25 mouse cellular contexts compared by ENCODE assay signal in genomic region chrX:111460166-111460565, GRCm38 (mm10).
DNase-seq lines count a peak whose midpoint lies in the region; ATAC-seq lines count a peak whose summit lies in the region.
"Had no signal": no experiment of that assay in that cellular context is flagged by ENCODE, and none has a peak within 500 bp of the region (broad histone marks: within the 10 kb centered on the region; RNA-seq: fewer than 3 reads in every experiment).

No protein-coding gene starts in this region.

- H3K4me2 ChIP-seq in forebrain, embryonic 16.5 days (ENCODE audit: low read length), result no peak overlapping the region
- 0 out of 2 replicates have a peak overlapping the region, but pooled peaks have one; percentile 14 for H3K4me2 ChIP-seq in midbrain, embryonic 16.5 days (ENCODE audit: low read length)
- H3K4me2 ChIP-seq in midbrain, embryonic 15.5 days, result no peak overlapping the region; the same call in 1 of the 2 replicates
- H3K4me2 ChIP-seq: forebrain, embryonic 15.5 days; heart, embryonic 13.5 days; limb, embryonic 12.5 days; liver, embryonic 12.5 days; lung, embryonic 15.5 days had no signal

- H3K36me3 ChIP-seq in forebrain, embryonic 10.5 days (replicated peaks), result no peaks in the 10 kb centered on the region
- no peaks in the 10 kb centered on the region for H3K36me3 ChIP-seq in forebrain, embryonic 16.5 days (ENCODE audit: control insufficient read depth, insufficient read depth)
- no peaks in the 10 kb centered on the region for H3K36me3 ChIP-seq in midbrain, embryonic 16.5 days (ENCODE audit: control insufficient read depth, insufficient read depth, low read length)
- H3K36me3 ChIP-seq in midbrain, embryonic 15.5 days (replicated peaks), result no peaks in the 10 kb centered on the region
- no peaks in the 10 kb centered on the region for H3K36me3 ChIP-seq in embryonic facial prominence, embryonic 10.5 days (replicated peaks)
- H3K36me3 ChIP-seq: forebrain, embryonic 15.5 days; heart, embryonic 13.5 days; limb, embryonic 12.5 days; liver, embryonic 12.5 days; lung, embryonic 15.5 days had no signal

- H3K9me3 ChIP-seq in forebrain, embryonic 10.5 days, result no peaks in the 10 kb centered on the region
- H3K9me3 ChIP-seq in forebrain, embryonic 16.5 days (ENCODE audit: control insufficient read depth, low read length), result no peaks in the 10 kb centered on the region
- no peaks in the 10 kb centered on the region for H3K9me3 ChIP-seq in midbrain, embryonic 16.5 days (replicated peaks; ENCODE audit: control insufficient read depth, low read length, poor library complexity, severe bottlenecking)
- no peaks in the 10 kb centered on the region for H3K9me3 ChIP-seq in midbrain, embryonic 15.5 days
- H3K9me3 ChIP-seq in embryonic facial prominence, embryonic 10.5 days, result no peaks in the 10 kb centered on the region
- H3K9me3 ChIP-seq: forebrain, embryonic 15.5 days; heart, embryonic 13.5 days; limb, embryonic 12.5 days; liver, embryonic 12.5 days; lung, embryonic 15.5 days; megakaryocyte, embryonic 14.5 days had no signal

- H3K27me3 ChIP-seq in forebrain, embryonic 10.5 days (ENCODE audit: poor library complexity, severe bottlenecking), result no peaks in the 10 kb centered on the region
- no peaks in the 10 kb centered on the region for H3K27me3 ChIP-seq in forebrain, embryonic 16.5 days (replicated peaks; ENCODE audit: control insufficient read depth, insufficient read depth, low read length)
- no peaks in the 10 kb centered on the region for H3K27me3 ChIP-seq in midbrain, embryonic 16.5 days (ENCODE audit: control insufficient read depth, insufficient read depth, low read depth, low read length)
- H3K27me3 ChIP-seq in midbrain, embryonic 15.5 days (replicated peaks), result no peaks in the 10 kb centered on the region
- no peaks in the 10 kb centered on the region for H3K27me3 ChIP-seq in embryonic facial prominence, embryonic 10.5 days (replicated peaks; ENCODE audit: low read depth, poor library complexity, severe bottlenecking)
- H3K27me3 ChIP-seq: forebrain, embryonic 15.5 days; heart, embryonic 13.5 days; limb, embryonic 12.5 days; liver, embryonic 12.5 days; lung, embryonic 15.5 days had no signal

- no peak overlapping the region for H3K9ac ChIP-seq in forebrain, embryonic 16.5 days (replicated peaks; ENCODE audit: low read depth, low read length)
- no peak overlapping the region for H3K9ac ChIP-seq in midbrain, embryonic 16.5 days (ENCODE audit: low read depth, low read length)
- H3K9ac ChIP-seq in midbrain, embryonic 15.5 days, result no peak overlapping the region
- H3K9ac ChIP-seq: forebrain, embryonic 15.5 days; heart, embryonic 13.5 days; limb, embryonic 12.5 days; liver, embryonic 12.5 days; lung, embryonic 15.5 days had no signal

- no peak overlapping the region for H3K27ac ChIP-seq in forebrain, embryonic 10.5 days
- H3K27ac ChIP-seq in forebrain, embryonic 16.5 days (ENCODE audit: low read length), result no peak overlapping the region
- no peak overlapping the region for H3K27ac ChIP-seq in midbrain, embryonic 16.5 days (ENCODE audit: low read length)
- H3K27ac ChIP-seq in midbrain, embryonic 15.5 days, result no peak overlapping the region
- no peak overlapping the region for H3K27ac ChIP-seq in embryonic facial prominence, embryonic 10.5 days (replicated peaks)
- H3K27ac ChIP-seq: forebrain, embryonic 15.5 days; heart, embryonic 13.5 days; layer of hippocampus, adult 2 months; limb, embryonic 12.5 days; liver, embryonic 12.5 days; lung, embryonic 15.5 days had no signal

- peaks cover 5% of the 10 kb centered on the region; the same call in 1 of the 2 replicates for H3K4me1 ChIP-seq in forebrain, embryonic 10.5 days
- H3K4me1 ChIP-seq in forebrain, embryonic 16.5 days (replicated peaks; ENCODE audit: control insufficient read depth, insufficient read depth, low read length), result no peaks in the 10 kb centered on the region
- peaks cover 2% of the 10 kb centered on the region; the same call in 1 of the 2 replicates for H3K4me1 ChIP-seq in midbrain, embryonic 16.5 days (ENCODE audit: control insufficient read depth, insufficient read depth, low read length)
- no peaks in the 10 kb centered on the region for H3K4me1 ChIP-seq in midbrain, embryonic 15.5 days
- no peaks in the 10 kb centered on the region for H3K4me1 ChIP-seq in embryonic facial prominence, embryonic 10.5 days
- H3K4me1 ChIP-seq: heart, embryonic 13.5 days; limb, embryonic 12.5 days; liver, embryonic 12.5 days; lung, embryonic 15.5 days had no signal

- no peak overlapping the region for H3K4me3 ChIP-seq in forebrain, embryonic 10.5 days
- H3K4me3 ChIP-seq in forebrain, embryonic 16.5 days (replicated peaks; ENCODE audit: low read length), result no peak overlapping the region
- H3K4me3 ChIP-seq in midbrain, embryonic 16.5 days (ENCODE audit: low read depth, low read length), result no peak overlapping the region
- H3K4me3 ChIP-seq in midbrain, embryonic 15.5 days, result no peak overlapping the region
- no peak overlapping the region for H3K4me3 ChIP-seq in embryonic facial prominence, embryonic 10.5 days
- H3K4me3 ChIP-seq: erythroblast, embryonic 14.5 days; forebrain, embryonic 15.5 days; heart, embryonic 13.5 days; layer of hippocampus, adult 2 months; limb, embryonic 12.5 days; liver, embryonic 12.5 days; lung, embryonic 15.5 days; megakaryocyte, embryonic 14.5 days; myocyte had no signal

- ATAC-seq in forebrain, embryonic 16.5 days, result no peak
- no peak for ATAC-seq in midbrain, embryonic 16.5 days
- no peak for ATAC-seq in midbrain, embryonic 15.5 days (replicated peaks)
- ATAC-seq: forebrain, embryonic 15.5 days; liver, embryonic 12.5 days; Patski had no signal

- DNase-seq in forebrain, embryonic 10.5 days (ENCODE audit: extremely low spot score, low spot score), result peak; percentile 13
- peak; percentile 51 for DNase-seq in embryonic facial prominence, embryonic 10.5 days (ENCODE audit: low spot score)
- peak; percentile 2 for DNase-seq in lung, postnatal 14 days
- DNase-seq in adrenal gland, postnatal 10 days, result no peak
- no peak for DNase-seq in layer of hippocampus, postnatal 14 days (ENCODE audit: low spot score in 2 of 2)
- DNase-seq: adrenal gland, adult 8-10 months; cerebellum, adult 11 months; cerebellum, postnatal 10 days; kidney, adult 18-20 months; kidney, postnatal 14 days; right cerebral cortex, postnatal 4 days; thymus, adult 2 months had no signal

Comparison
In these comparisons a context has a peak if more than half of its experiments do, and no peak if none do; other contexts are left out.
1. DNase-seq: peak in forebrain, embryonic 10.5 days (single experiment), embryonic facial prominence, embryonic 10.5 days (single experiment) and lung, postnatal 14 days (single experiment); none in adrenal gland, postnatal 10 days (single experiment) and layer of hippocampus, postnatal 14 days (0 of 2).